Mouse (Mus musculus) adrenal gland, adult (tissue): ENCODE measurements at regions not wholly inside any gene's neighbourhood (a gene's known extent, or its start where the extent isn't known, plus 50 kb on each side); places are given as distances from the start of the nearest gene placed in this dataset.
"Not testable (repeated sequence)": the region's sequence is repeated elsewhere in the genome, so short reads cannot be mapped to it uniquely, and the experiment has no call there.

Experiments
- DNase-seq, 2 experiments: peaks; one replicate each; pipeline ENCODE4 v3.0.0; 2022 to 2023; ENCODE audit warnings: low spot score in 1 of 2; ENCODE audit not compliant: inconsistent age in 2 of 2

DNA sequence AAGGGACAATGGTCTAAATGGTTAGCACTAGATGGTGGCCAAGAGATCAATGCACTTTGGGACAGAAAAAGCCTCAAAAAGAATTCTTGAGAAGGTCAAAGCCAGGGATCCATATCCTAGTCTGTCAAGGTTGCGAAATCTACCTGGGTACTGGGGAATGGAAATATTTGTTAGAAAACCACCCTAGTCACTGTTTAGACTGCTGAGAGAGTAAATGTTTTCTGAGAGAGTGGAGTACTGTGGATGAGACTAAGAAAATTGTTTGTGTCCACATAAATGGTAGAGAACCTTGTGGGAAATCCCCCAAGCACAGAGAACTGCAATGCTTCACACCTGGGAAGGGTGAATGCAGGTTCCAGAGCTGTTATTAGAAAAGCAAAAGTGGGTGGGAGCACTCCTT is 239.5 kb upstream of the Rarb start:
- DNase-seq, result no peak

DNA sequence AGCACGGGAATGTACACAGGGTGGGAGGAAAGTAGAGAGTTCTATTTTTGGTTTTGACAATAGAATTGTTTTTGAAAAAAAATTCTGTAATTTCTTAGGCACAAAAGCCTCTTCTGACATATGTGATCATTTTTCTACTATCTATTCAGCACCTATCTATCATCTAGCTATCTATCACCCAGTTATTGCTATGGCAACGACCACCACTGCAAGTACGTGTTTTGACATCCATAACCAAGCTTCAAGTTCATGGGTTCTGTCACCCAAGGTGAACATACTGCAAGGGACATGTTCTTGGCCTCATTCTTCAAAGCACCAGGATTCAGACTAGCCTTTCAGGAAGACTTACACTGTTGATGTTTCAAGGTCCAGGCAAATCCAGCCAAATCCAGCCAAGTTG is 238.4 kb upstream of the Rarb start:
- no peak for DNase-seq

DNA sequence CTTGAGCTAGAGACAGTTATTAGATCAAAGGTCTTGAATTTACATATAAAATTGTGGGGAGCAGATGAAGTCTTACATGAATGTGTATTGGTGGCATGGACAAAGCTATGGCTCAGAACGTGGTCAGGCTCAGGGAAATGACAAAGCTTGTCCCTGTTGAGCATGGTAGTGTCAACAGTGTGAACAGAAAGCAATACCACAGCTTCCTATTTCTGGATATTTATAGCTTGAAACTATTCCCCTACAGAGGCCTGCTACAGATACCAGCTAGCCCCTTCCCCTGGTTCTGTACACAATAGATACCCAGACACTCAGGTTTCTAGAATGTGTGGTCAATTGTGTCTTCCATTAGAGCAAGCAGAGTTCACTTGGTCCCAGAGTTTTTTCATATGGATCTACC is 236.8 kb upstream of the Rarb start:
- DNase-seq, result no peak

DNA sequence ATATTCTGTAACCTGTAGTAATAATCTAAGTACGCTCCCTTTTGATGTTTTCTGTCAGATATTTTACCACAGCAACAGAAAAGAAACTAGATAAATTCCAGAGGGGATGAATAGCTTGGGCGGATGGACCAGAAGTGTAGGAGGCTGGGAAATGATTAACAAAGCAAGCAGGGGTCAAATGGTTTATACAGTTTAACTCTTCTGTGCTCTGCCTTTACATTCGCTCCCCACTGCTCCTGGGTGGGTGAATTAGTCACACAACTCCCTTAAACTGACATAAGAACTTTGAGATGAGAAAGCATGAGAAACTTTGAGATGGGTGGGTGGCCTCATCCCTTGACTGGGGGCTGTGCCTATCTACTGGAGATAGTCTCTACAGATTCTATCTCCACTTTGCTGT is 235.4 kb upstream of the Rarb start:
- no peak for DNase-seq

DNA sequence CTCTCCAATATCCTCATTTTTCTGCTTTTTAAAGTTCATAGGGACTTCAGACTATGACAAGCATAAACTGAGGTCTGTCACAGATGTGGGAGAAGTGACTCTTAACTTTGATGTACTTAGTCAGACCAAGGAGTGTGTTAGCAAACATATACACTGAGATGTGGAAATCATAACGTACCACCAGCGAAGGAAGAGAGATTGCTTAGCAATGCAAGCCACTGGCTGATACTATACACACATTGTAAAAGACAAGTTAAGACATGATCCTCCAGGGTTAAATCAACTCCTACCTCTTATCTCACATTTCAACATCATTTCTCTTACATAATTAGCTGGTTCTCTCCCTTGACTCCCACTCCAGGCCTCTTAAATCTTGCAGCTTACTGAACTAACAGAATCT is 227.9 kb upstream of the Rarb start:
- peak in 1 of 2 experiments; percentile 45 for DNase-seq

DNA sequence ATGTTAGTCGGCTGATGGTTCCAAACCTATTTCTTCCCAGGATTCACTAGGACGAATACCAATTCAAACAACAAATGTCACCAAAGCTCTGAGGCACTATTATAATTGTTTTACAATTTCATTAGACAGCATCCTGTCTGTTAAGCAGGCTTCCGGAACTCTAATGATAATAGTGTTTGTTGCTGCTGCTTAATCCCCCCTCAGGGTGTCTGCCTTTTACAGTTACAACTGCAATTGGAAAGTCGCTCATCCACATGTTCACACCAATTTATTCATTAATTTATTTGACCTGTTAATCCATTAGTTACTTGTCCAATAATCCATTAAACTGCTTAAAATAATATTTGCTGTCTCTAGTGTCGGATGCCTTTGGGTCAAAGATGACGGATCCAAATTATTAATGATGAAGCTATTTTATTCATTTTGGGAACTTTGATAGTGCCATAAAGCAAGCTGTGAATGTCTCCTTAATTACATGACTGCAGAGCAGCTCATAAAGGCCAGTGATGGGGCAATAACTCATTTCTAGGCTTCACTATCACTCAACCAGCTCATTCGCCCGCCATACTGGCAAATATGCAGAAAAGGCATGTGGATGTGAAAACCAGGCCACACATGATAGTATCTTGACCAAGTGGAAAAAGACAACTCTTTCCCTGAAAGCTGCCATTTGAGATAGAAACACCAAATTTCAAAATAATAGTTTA is 226.6 kb upstream of the Rarb start:
- DNase-seq, result no peak

DNA sequence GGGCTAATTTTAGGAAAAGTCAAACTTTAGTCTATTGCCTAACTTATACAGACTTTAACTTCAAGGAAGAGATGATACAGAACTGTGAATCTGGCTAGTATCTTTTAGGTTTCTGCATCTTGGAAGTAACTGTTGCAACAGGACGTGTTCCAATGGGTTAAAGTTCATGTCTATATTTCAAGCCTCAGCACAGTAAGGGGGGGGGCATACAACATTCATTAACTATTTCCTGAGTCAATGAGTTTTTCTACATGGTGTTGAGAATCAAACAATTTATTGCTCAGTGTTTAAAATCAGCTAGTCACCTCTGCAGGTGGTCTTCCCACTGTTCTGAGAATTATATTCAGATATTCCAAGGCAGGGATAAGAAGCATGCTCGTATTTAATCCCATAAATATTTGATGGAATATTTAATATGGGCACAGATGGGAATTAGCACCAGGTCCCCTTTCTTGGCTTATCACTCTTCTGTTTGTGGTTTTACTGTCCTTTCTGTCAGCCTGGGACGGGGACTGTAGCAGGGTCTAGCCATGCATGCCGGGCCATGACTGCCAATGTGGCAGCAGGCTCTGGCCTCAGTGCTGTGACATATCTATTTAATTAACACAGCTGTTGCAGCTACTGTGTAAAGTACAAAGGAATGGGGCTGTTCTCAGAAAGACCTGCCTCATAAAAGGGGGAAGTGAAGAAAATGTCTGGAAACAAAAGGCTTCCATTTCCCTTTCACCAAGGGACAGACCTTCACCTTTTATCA is 201.8 kb upstream of the Rarb start:
- peak in 1 of 2 experiments; percentile 14 for DNase-seq

DNA sequence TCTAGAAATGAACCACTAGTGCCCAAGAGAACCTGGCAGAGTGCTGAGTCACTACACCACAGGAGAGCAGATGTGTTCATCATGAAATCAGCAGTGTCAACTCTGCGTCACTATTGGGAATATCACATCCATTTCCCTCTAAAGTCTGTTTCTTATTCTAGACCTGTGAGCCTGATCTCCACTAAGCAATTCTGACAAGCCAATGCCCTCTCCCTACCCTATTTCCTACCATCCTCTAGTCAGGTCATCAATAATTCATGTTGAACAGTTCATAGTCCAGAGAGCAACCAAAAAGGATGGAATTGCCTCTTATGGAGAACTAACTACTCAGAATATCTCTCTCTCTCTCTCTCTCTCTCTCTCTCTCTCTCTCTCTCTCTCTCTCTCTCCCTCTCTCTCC is 194.0 kb upstream of the Rarb start:
- DNase-seq, result peak in 1 of 2 experiments; percentile 2

DNA sequence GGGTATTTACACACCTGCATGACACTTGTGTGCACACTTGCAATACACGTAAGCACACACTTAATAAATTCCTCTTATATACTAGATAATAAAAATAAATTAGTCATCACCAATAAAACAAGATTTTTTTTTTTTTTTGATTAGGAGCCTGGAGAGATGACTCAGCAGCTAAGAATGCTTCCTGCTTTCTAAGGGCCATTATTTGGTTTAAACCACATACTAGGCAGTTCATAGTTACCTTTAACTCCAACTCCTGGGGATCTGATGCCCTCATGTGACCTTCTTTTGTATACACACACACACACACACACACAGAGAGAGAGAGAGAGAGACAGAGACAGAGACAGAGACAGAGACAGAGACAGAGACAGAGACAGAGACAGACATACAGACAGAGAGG is 193.2 kb upstream of the Rarb start:
- peak in 1 of 2 experiments; percentile 44 for DNase-seq

DNA sequence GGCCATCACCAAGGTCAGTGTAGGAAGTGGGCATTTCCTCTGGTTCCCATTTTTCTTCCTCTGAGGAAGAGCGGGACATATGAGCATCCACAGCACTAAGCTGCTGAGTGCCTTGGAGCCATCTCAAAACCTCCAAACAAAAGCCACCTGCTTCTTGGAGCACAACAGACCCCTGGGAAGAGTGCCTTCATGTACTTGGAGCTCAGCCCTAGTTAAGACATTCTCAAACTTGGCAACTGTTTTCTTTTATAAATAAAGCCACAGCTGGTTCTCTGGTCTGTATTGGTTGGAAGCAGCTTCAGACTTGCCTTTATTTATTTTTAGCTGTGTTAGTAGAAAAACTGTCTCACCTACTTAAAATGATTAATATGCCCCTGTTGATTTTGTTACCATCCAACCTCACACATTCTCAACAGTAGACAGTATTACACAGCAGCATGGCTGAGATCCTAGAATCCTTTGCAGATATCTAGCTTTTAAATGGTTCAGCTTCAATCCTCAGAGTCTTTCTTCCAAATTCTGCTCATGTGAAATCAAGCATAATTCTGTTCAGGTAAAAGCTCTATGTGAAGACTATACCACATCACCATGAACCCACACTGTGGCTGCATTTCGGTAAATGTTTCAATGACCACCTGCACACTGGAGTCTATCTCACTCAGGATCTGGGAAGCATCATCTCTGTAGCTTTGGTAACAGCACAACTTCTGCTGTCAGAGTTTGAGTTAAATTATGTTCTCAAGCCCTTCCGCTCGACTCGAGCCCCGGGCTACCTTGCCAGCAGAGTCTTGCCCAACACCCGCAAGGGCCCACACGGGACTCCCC is 186.4 kb upstream of the Rarb start:
- DNase-seq, result peak in 1 of 2 experiments; percentile 20

DNA sequence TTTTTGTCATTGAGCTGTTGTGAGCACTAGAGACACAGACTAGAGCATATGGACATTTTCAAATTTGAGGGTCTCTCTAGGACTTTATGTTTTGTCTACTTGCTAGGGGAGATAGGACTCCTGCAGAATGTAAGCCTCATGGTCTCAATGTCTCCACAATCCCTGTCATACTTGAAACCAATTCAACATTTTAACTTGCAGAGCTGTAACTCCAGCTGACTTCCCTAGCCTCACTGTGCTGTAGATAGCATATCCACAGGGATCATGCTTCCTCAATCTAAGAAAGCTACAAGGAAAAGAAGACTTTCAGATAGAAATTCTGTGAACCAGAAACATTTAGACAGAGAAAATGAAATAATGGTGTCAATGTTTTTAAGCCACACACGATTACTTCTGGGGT is 185.8 kb upstream of the Rarb start:
- peak in 1 of 2 experiments; percentile 13 for DNase-seq

DNA sequence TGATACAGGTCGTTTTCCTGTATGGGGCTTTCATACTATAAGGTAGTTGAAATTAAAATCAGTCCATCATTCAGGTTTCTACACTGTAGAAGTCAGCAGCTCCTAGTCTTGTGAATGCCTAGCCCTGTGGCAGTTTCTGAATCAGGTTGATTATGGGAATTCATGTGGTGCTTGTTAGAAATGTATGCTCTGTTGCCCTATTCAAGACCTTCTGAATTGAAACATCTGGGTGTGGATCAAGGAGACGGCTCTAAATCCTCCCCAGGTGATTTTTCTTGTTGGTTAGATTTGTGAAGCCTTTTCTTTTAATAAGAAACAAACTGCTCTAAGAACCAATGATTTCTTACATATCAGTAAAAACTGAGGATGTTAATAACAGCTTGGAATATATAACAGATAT is 177.8 kb upstream of the Rarb start:
- DNase-seq, result no peak

DNA sequence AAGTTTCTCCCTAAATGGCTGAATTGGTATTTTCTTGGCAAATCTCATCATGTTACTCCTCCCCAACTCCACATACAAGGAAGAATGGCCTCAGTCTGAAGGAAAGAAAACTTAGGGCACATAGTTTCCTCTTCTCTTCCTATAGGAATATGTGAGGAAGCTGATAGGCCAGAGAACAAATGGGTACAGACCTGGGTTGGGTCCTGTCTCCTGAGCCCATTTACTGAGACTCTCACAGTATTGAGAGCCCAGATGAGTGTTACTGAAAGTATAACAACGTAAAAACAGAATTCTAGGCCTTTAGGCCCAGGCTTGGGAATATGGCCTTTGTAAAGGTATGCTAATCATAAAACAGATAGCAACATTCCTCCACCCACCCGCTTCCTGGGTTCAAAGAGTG is 152.0 kb upstream of the Rarb start:
- DNase-seq, result not testable (repeated sequence)

DNA sequence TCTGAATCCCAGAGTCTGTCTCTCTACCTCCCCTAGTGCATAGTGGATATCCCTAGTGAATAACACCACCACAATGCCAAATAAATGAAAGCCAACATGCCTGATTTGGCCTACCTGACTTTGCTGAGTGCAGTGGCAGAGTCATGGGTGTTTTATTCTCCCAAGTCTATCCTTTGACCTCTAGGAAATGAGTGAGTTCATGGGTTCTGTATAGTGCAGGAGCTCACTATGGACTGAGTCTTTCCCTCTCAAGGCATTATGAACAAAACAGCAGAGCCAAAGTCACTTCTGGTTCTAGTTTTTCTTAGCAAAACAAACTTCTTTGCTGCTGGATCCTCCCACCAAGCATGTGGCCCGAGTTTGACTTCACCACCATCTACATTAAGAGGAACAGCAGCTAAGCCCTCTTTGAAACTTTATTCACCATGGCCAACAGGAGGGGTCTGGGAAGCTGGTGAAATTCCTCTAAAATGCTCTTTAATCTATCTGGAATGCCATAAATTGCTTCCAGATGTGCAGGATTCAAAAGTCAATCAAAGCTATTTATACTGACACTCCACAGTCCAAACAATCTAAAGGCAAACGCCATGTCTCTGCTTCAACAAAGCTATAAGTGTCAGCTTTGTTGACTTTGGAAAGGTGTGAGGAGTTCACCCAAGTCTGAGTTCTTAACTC is 145.9 kb upstream of the Rarb start:
- no peak for DNase-seq

DNA sequence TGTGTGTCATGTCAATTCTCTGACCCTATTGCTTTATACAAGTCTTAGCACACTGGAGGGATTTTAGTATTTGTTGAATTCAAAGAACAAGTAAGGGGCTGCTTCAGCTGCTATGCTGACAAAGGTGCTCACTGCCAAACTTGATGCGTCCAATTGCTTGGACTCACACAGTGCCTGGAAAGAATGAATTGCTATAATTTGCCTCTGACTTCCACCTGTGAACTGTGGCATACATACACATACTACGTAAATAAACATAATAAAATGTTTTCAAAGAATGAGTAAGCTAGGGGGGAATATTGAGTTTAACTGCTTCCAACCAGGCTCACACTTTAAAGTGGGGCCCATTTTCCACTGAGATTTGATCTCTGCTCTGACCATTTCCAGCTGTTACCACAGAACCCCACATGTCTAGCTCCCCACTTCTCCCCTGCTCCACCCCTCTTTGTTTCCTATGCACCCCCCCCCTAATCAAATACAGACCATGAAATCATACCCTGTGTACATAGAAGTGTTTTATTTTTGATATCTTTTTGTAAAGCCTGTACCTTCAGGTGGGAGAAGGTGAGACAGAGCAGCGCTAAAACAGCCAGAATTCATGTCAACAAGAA is 143.4 kb upstream of the Rarb start:
- no peak for DNase-seq

DNA sequence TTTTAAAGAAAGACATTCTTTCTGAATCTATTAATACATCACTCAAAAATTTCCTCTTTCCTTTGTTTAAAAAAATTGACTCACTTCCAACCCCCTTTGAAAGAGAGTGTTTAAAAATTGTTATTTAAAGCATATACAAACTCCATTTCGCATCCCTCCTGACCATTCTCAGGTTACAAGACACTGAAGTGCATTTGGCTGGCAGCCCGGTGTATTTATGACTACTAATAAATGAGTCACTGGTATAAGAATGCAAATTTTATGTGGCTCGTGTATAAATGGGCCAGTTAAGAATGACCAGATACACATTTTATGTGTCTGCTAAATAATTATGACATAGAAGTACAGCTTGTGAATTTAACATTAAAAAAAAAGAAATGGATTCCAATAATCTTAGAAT is 138.8 kb upstream of the Rarb start:
- peak; percentile 28 to 81 for DNase-seq

DNA sequence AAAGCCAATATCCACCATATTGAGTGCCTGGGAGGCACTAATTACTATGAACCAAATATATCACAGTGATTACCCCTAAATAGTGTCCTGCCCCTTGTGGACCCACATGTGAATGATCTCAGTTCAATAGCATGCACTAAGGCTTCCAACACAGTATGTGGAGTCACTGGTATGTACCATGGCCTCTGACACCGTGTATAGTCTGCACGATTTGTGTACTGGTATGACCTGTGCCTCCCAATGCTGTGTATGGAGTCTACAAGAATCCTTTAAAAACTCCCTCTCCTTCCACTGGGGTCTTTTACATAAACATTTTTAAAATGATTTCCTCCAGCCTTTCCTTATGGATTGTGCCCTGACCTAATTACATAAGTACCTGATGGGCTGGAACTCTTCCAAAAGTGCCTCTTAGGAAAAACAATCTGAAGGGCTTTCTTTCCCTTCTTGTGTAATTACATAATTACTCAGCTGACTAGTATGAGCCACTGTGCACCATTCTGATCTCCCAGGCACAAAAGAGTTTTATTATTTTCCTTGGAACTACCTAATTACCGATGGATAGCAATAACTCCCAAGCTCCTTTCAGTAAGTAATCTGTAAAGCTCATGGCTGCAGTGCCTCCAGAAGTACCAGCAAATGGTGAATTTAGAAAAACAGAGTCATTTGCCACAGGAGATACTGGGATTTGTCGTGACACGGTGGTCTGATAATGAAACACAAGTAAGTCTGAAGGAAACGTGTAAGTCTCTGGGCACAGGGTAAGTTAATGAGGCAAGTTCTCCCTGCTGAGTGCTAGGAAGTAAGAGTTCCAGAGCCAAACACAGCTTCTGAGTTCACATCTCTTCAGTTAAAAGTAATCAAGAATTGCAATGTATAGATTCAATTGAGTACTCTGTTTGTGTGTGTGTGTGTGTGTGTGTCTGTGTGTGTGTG is 135.8 kb upstream of the Rarb start:
- DNase-seq, result peak in 1 of 2 experiments; percentile 44

DNA sequence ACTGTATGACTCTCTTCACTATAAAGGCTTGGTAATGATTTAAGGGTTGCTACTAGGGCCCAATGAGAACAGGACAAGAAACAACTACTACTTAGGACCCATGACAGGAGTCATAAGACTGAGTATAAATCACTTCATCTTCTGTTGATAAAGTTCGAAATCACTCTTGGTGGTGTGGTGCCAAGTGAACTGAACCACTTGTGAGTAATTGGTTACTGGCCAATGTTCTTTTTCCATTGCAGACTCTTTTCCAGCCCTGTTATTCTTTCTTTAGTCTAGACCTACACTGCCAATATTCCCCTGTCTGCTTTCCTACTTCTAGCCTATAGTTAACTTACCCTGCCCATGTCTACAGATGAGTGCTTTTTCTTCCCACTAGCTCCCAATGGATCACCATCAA is 129.8 kb upstream of the Rarb start:
- no peak for DNase-seq

DNA sequence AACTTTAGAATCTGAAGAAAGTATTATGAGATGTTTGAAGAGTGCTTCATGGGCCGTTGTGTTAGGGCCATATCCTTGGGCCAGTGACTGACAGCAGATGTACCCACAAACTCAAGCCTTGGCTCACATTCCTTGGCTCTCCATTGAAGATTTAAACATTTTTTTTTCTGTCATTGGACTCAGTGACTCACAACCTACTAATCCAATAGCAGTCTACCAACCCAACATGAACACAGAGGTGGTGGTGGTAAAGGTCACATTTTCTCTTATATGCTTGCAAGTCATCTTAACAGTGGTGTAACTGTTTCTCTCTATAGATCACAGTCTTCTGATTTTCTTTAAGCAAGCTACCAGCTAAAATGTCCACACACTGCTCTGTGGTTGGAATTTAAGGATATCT is 125.5 kb upstream of the Rarb start:
- DNase-seq, result peak in 1 of 2 experiments; percentile 62

DNA sequence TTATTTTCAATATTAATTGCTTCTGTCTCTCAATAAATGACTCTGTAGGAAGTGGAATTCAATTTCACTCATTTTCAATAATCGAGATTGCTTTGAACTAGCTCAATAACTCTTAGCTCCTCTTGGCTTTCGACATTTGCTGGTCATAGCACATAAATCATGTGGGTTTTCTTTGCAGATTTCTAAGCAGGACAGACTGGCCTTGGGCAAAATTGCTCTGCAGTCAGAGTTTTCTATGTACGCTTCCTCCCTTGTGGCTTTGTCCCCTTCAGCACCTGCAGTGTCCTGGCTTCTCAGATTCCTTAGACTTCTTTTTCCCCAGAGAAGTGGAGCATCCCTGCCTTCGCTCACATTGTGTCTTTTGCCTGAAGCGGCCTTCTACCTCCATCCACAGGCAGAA is 124.6 kb upstream of the Rarb start:
- peak; percentile 64 to 87 for DNase-seq
